Mouse (Mus musculus): ENCODE data around the gene Sec61a1.

The Sec61a1 gene

DNA sequence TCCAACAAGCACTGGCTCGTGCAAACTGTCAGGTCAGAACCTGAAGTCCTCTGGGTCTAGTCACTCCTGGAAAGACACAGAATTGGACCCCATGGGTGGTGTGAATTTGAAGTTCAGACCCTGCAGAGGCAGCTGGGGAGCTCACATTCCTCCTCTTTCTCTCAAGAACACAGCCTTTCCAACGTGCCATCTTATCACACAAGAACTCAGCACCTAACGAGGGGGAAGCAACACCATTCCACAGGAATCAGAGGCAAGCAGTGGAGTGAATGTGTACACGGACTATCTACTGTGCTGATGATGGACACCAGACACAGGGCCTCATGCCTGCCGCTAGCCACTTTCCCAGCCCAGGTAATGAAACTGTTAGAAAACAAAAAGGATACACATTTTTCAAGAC is 2.0 kb downstream of the Sec61a1 start:
- DNase-seq (ENCODE audit: low read depth, low spot score) = no peak

DNA sequence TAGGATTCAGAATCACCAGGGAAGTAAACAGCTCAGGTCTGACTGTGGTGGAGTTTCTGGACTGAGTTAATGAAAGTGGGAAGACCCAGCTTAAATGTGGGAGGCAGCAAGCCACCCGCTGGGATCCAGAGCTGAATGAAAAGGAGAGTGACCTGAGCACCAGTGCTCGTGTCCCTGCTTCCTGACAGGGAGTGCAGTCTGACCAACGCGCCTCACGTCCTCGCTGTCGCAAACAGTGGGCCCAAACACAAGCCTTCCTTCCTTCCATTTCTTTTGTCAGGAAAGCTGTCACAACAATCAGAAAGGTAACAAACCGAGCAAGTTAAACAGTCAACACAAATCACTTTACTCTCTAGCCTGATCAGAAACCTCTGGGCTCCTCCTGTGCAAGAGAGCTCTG is 2.7 kb downstream of the Sec61a1 start:
- DNase-seq (ENCODE audit: low read depth, low spot score) = no peak

GRCm38 (mm10) chr6:88514546-88514945 is 4.2 kb downstream of the Sec61a1 start:
- DNase-seq (ENCODE audit: low read depth, low spot score) = no peak

DNA sequence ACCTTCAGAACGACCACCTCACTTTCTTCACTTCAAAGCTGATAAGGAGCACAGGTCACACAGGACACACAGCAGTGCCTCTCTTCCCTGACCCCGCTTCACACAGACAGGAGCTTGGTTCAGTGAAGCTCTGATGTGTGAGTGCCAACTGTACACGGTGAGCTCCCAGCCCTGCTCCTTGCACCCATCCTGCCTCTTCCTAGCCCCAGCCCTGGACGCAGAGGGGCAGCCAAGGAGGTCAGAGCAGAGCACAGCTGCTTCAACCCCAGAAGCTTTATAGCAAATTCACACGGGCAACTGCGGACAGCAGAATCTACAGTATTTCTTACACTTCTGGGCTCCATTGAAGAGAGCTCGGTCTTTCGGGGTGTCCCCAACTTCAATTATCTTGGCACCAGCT is 4.7 kb downstream of the Sec61a1 start:
- no peak for DNase-seq (ENCODE audit: low read depth, low spot score)

DNA sequence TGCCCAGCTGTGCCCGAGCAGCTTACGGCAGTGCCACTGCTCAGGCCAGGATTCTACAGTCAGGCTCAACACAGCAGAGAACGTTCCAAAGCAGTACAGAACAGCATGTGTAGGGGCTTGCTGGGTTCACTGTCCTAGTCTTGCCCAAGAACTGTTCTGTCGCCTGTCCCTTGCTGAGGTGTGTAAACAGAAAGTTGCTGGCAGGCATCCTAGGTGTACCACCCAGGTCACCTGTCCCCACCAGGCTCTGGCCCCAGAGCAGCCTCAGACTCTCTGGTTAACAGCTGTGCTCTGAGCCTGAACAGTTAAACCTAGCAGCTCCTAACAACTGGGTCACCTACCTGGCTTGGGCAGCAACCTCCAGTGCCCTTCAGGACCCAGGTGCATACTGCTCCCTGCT is 15.7 kb downstream of the Sec61a1 start:
- DNase-seq (ENCODE audit: low read depth, low spot score) = no peak

- DNase-seq (ENCODE audit: low read depth, low spot score) = no peak
These were observed 16.4 kb downstream of the Sec61a1 start for GRCm38 (mm10) chr6:88502030-88502970.

GRCm38 (mm10) chr6:88500405-88500767 is 18.3 kb downstream of the Sec61a1 start:
- no peak for DNase-seq (ENCODE audit: low read depth, low spot score)

DNA sequence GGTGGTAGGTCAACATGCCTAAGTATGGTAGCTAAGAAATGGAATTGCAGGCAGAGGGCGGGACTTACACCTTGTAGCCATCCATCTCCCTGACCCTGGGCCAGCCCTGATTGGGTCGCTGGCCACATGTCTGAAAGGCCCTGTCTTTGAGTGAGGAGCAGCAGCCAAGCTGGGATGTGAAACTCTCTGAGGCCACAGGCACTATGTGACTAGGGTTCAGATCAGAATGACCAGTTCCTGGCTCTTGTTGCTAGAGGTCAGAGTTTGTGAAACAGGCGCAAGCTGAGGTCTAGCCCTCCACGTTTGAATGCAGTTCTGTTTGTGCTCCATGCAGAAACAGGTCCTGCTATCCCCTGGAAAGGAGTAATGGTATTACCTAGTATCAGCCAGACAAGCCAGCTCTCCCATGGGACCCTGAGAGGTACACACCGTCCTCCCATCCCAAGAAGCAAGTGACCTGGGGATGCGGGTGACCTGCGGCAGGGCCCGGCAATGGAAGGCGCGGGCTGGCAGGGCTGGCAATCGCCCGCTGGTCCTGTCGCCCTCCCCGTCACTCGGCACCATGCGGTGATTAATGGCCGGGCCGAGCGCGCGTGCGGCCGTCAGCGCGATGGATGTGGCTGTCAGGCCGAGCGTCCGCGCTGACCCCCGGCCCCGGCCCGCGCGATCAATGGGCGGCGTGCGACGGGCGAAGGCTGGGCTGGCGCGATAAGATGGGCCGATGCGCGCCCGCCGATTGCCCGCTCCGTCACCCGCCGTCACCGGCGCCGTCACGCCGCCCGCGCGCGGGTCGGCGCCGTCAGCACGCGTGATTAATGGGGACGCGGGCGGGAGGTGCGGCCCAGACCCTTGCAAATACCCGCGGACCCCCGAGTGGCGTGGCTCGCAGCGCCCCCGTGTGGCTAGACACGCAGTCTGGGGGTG is 19.0 kb downstream of the Sec61a1 start:
- DNase-seq (ENCODE audit: low read depth, low spot score) = peak; percentile 71

DNA sequence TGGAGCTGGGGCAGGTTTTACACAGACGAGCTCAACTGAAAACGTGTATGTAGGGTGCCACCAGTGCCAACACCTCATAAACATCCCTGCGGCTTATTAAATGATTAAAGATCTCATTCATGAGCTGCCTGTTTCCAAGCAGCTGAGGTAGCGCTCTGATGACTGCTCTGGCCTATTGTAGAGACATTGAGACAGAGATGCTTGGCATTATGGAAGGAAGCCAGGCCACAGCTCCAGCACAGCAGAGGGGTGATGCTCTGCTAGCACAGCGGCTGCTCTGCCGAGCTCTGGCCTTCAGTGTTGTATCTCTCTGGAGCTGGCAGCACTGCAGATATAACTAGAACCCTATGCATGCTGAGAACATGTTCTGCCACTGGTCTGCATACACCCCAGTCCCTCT is 25.0 kb downstream of the Sec61a1 start:
- DNase-seq (ENCODE audit: low read depth, low spot score) = no peak

- no peak for DNase-seq (ENCODE audit: low read depth, low spot score)
These were observed 27.9 kb downstream of the Sec61a1 start for GRCm38 (mm10) chr6:88490629-88491354.

GRCm38 (mm10) chr6:88489834-88490233 is 28.9 kb downstream of the Sec61a1 start:
- no peak for DNase-seq (ENCODE audit: low read depth, low spot score)

GRCm38 (mm10) chr6:88489026-88489425 is 29.7 kb downstream of the Sec61a1 start:
- DNase-seq (ENCODE audit: low read depth, low spot score) = no peak

DNA sequence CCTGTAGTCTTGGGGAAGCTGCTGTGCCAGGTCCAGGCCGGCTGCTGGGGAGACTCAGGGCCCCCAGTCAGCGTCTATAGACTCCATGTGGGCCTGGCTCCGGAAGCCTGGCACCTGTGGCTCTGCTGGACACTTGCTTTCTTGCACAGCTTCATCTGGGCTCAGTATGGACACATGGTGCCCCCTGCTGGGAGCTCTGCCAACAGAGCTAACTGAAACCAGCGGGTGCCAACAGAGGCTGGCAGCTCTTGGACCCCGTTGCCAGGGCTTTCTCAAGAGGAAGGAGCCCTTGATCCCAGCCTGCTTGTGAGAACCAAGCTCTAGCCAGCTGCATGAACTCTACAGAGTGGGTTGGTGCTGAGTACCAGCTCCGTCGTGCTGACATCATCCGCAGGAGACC is 31.8 kb downstream of the Sec61a1 start:
- no peak for DNase-seq (ENCODE audit: low read depth, low spot score)

GRCm38 (mm10) chr6:88485378-88485777 is 33.3 kb downstream of the Sec61a1 start:
- DNase-seq (ENCODE audit: low read depth, low spot score) = no peak

DNA sequence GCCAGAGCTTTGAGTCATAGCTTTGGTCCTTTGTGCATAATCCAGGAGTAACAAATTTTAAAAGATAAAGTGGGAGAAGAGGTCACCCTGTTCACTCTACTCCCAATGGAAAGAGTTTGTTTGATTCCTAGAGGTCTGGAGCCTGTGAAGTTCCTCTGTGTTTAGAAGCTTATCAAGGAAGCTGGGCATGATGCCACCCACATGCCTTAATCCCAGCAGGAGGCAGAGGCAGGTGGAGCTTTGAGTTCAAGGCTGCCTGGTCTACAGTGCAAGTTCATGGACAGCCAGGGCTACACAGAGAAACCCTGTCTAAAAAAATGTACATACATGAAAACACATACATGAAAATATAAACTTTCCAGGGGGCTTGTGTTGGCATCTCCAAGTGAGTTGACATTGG is 34.8 kb downstream of the Sec61a1 start:
- no peak for DNase-seq (ENCODE audit: low read depth, low spot score)

DNA sequence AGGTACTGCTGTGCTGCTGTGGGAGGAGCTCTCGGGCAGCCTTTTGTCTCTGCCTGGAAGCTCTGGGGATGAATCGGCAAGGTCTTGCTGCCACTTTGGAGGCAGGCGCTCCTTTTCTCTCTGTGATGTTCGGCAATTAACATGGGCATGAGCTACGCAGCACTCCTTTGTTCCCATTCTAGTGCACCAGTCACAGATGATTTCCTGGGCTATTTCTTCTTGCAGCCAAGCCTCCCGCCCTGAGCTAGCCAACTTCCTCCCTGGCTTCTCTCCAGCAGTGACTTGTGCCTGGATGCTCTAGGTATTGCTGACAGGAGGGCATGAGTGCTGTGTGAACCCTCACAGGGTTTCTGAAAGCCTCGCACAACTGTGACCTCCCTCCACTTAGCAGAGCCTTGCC is 35.6 kb downstream of the Sec61a1 start:
- DNase-seq (ENCODE audit: low read depth, low spot score) = peak; percentile 96

DNA sequence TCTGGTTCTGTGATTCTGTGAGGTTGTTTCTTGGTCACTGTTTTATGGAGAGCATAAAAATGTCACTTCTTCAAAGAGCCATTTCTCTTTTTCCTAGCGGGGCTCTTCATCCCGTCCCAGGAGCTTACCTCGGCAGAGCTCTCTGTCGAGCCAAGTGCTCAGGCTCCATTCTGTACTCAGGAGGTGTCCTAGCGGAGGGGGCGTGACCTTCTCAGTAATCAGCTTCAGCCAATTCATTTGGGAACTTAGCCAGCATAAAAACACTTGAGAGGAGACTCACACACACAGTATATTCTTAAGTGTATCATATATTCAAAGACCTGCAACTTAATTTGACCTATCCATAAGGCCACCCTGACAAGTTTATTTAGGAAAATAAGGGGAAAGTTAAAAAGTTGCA is 38.3 kb downstream of the Sec61a1 start:
- peak; percentile 32 for DNase-seq (ENCODE audit: low read depth, low spot score)

- no peak for DNase-seq (ENCODE audit: low read depth, low spot score)
These were observed 48.8 kb downstream of the Sec61a1 start for GRCm38 (mm10) chr6:88469878-88470277.

DNA sequence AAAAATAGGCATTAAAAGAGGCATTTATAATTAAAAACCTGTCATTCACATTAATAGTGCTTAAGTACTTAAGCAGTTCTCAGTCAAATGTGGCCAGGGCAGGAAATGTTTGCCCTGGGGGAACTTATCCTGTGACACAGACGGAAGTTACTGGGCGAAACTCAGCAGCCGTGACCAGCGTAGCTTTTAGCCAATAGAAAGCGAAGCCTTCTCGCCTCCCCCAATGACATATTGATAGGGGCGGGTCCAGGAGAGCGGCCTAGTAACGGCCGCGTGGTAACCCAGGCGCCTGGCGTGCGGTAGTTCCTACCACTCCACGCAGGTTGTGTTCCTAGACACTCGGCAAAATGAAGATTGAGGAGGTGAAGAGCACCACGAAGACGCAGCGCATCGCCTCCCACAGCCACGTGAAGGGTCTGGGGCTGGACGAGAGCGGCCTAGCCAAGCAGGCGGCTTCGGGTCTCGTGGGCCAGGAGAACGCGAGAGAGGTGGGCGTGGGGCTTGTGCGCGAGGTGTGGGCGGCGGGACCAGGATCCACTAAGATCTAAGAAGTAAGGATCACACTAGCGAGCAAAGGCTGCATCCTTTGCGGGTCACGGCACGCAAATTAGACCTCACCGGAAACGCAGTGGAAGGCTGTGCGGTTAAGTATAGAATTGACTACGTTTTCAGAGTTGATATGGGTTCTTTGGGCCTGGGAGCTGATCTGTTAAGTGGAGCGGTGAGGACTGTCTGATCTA is 53.4 kb downstream of the Sec61a1 start, which contains the start of gene Ruvbl1:
Gene Ruvbl1 (plus strand): TSS at position 229 of the 740 bp plus-strand sequence.
- peak; percentile 98 for DNase-seq (ENCODE audit: low read depth, low spot score)

DNA sequence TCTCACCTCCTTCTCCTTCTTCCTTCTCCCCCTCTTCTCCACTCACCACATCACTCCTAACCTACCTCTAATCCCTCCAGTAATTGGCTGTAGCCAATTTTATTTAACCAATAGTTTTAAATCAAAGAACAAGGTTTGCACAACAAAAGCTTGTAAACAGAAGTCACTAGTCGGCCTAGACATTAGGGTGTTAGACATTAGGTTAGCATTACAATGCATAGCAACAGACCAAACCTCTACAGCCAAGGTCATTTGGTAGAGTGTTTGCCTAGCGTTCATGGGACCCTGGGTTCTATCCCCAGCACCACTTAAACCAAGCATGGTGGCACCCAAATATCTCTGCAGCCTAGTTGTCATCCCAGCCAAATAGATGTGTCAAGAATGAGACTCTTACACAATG is 64.2 kb downstream of the Sec61a1 start:
- DNase-seq (ENCODE audit: low read depth, low spot score) = peak; percentile 62

Data from ZHBTc4 (cell line).